Mouse (Mus musculus) heart, adult 18-20 months (tissue): ENCODE measurements around the gene Cd9. TPM values are rescaled to one million over a fixed set of nuclear protein-coding genes. Genes with fewer than 3 reads are reported as not detected.

ENCODE experiments used
- total RNA-seq, 2 experiments: library from RNA; stranded (reverse); gene quantifications; 2 replicates each; pipeline ENCODE4 v1.2.3; 2021

The Cd9 gene
- total RNA-seq, 2 experiments from 2014 or later: 49.9 to 50.4 TPM

Other genes with a start within 250 kb of the Cd9 start
- gene Tuba3a, start 208.7 kb downstream of the Cd9 start, total RNA-seq: not detected
- 10 to 100 TPM; 25.0 to 28.7 TPM for gene Ltbr, start 180.9 kb downstream of the Cd9 start, total RNA-seq
- gene Scnn1a, start 174.1 kb downstream of the Cd9 start, total RNA-seq: 1 to 10 TPM in 1 of 2 experiments, under 1 TPM in 1; 0.47 to 1.3 TPM
- 10 to 100 TPM; 47.5 to 50.8 TPM for gene Tnfrsf1a, start 145.4 kb downstream of the Cd9 start, total RNA-seq
- not detected for gene Plekhg6, start 114.0 kb downstream of the Cd9 start, total RNA-seq
- gene Vwf, start 52.0 kb upstream of the Cd9 start, total RNA-seq: 100 to 1,000 TPM in 1 of 2 experiments, 10 to 100 TPM in 1; 78.4 to 104 TPM
- gene Ano2, start 195.6 kb upstream of the Cd9 start, total RNA-seq: not detected